Mouse (Mus musculus) forelimb bud, embryonic 11.5 days (tissue): ENCODE data around the gene Rab11b.

Experiments used
- DNase-seq: peaks from one replicate; pipeline ENCODE4 v3.0.0-alpha.2; 2012; ENCODE audit warnings: low read depth, low spot score

Rab11b gene

GRCm38 (mm10) chr17:33760255-33761165, at the start of gene Rab11b:
TSS of gene Rab11b (minus strand) at chr17:33760530.
- peak; percentile 100 for DNase-seq

DNA sequence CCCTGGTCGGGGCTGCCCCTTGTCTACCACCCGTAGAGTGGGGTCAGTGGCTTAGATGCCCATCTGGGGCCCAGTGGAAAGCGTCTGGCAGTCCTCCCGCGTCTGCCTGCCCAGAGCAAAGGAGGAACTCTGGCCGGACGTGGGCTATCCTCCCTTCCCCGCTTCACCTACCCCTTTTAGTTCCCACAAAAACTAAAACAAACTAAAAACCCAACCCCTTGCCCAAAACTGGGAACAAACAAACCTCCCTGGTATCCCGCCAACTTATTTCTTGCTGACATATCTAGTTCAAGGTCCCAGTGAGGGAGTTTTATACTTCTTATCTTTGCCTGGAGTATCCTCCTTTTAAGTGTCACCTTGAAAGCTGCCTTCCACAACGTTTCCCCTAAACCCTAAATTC, 47.9 kb upstream of the Rab11b start:
- no peak for DNase-seq

- DNase-seq, result no peak
Measured at GRCm38 (mm10) chr17:33807181-33807888, 47.0 kb upstream of the Rab11b start.

GRCm38 (mm10) chr17:33804745-33805144, 44.4 kb upstream of the Rab11b start:
- no peak for DNase-seq

GRCm38 (mm10) chr17:33804205-33804604, 43.9 kb upstream of the Rab11b start:
- DNase-seq, result no peak

DNA sequence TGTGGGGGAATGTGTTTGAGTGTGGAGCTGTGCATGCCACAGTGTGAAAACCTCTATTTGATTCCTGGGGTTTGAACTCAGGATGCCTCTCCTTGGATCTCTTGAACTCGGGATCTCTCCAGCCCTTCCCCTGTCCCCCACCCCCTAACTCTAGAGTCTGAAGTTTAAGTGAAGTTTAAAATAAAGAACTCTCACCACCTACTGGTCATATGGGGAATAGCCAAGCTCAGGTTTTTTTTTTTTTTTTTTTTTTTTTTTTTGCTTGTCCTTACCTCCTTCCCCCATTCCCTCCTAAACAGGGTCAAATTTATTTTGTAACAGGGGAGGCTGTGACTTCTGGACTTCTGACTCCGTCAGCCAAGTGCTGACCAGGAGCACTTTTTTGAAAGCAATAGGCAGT, 41.9 kb upstream of the Rab11b start:
- no peak for DNase-seq

DNA sequence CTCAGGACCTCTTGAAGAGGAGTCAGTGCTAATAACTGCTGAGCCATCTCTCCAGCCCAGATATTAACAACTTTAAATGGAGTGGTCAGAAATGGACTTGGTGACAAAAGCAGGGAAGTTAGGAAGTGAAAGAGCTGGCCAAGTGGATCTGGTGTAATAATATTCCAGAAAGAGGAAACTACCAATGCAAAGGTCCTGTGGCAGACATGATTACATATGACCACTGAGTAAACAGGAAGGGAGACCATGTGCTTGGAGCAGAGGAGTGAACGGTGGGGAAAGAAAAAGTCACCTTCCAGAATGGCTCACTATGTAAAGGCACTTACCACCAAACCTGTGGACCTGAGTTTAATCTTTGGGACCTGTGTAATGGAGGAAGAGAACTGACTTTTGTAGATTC, 38.9 kb upstream of the Rab11b start:
- no peak for DNase-seq

DNA sequence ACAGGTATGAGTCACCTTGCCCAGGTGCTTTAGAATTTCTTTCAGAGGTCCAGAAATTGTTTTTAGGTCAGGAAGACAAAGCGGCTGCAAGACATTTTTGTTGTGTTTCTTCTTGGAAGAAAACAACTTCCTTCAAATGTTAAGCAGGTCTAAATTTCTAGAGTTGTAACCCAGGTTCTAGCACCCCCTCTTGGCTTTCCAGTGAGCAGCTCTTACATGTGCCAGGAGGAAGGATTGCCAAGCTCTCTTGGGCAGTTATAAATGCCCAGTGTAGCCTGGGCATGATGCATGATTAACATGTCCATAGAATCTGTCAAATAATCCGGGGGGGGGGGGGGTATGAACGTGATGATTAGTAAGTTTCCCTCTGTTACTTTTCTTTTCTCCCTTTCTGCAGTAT, 38.0 kb upstream of the Rab11b start:
- DNase-seq, result no peak

- DNase-seq, result no peak
Measured at GRCm38 (mm10) chr17:33788732-33789131, 28.4 kb upstream of the Rab11b start.

GRCm38 (mm10) chr17:33786375-33786774, 26.0 kb upstream of the Rab11b start:
- no peak for DNase-seq

DNA sequence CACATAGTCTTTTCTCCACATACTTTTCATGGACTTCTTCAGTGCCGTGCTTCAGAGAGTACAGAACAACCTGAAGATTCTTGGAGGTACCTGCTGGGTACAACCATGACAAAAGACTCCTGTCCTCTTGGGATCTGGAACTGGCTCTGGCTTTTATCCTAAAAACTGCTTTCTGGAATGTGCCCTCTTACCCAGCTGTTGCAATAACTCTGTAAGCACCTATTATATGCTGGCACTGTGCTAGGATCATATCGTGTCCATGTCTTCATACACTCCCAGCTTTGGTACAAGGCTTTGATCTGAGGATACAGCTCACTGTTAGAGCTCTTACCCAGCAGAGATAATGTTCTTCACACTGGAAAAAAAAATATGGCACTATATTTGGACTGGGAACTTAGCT, 24.6 kb upstream of the Rab11b start:
- no peak for DNase-seq

DNA sequence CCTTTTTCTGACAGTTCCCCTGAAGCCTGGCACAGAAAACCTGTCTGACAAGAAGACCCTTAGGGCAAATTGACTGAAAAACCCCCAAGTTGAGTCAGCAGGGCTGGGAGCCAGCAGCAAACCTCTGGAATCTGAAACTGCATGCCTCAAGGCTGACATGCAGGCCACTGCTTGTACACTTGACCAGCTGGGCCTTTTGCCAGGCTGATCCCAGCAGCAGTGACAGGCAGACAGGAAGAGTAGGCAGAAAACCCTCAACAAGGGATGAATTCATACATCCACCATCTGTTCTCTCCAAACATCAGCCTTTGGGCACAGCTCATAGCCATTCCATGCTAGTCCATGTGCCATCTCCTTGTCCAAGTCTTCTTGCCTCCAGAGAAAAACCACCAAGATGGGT, 23.1 kb upstream of the Rab11b start:
- peak; percentile 41 for DNase-seq

GRCm38 (mm10) chr17:33782067-33782466, 21.7 kb upstream of the Rab11b start:
- DNase-seq, result no peak

- peak; percentile 59 for DNase-seq
Measured at GRCm38 (mm10) chr17:33781124-33781977, 21.0 kb upstream of the Rab11b start, which contains the start of gene Angptl4. TSS of gene Angptl4 (minus strand) at chr17:33781830.

DNA sequence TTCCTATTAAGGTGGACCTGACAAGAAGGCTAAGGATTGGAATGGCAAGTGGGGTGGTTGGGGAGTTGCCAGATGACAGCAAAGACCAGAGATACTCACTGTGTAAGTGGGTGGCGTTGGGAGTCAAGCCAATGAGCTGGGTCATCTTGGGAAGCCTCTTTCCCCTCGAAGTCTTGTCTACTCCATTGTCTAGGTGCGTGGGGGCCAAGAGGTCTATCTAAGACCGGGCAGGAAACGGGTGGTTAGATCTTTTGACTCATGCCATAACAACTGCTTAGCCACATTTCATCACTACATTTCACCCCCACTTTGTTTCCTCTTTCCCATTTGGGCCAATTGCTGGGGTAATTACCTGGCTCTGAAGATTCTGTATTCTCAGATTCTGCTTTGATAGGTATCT, 20.1 kb upstream of the Rab11b start:
- DNase-seq, result no peak

DNA sequence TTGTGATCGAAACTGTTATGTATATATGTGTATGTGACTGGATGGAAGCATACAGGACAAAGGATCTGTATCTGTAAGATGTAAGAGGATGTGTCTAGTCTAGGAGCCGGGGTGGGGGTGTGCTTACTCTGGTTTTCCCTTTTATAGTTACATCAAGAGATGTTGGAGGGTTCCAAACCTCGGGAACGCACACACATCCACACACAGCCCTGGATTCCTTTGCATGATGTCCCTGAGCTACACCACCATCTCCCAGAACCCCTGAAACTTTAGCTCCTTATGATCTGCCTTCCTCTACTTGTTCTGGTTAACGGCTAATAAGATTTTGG, 19.6 kb upstream of the Rab11b start:
- DNase-seq, result no peak

DNA sequence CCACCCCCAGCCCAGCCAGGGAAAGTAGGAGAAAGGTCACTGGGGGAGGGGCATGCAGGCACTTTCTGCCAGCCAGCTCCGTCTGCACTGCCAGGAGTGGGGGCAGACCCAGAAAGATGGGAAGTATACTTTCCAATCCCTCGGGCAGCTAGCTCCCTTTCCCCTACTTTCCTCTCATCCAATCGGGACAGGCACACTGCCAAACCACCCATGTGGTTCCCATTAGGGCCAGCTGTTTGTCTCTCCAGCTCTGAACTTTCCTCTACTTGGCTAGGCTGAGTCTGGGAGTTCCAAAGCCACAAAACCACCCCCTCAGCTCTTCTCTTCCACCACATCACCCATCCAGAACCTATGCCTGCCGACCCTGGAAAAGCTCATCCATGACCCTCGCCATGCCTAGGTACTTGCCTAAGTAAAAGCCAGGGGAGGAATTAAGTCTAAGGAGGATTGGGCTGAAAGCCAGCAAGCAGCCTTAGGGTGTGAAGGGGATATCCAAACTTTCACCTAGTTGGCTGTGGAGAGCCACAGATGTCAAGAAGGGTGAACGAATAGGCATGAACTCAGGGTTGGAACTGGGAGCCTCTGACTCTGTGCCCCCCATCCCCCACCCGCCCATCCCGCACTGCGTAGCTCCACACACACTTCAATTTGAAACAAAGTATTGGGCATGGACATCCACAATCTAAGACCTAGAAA, 19.1 kb upstream of the Rab11b start:
- peak; percentile 94 for DNase-seq

DNA sequence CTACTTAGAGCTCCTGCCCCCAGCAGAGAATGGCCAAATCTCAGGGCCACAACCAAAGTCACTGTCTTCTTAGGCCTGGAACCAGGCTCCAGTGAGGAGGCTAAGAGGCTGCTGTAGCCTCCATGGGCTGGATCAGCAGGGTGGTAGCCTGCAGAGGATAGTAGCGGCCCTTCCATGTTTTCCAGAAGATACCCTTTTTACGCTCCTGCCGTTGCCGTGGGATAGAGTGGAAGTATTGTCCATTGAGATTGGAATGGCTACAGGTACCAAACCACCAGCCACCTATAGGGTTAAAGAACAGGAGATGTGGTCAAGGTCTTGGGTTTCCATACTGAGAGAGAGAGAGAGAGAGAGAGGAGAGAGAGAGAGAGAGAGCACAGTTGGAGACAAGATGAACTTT, 15.0 kb upstream of the Rab11b start:
- DNase-seq, result no peak

DNA sequence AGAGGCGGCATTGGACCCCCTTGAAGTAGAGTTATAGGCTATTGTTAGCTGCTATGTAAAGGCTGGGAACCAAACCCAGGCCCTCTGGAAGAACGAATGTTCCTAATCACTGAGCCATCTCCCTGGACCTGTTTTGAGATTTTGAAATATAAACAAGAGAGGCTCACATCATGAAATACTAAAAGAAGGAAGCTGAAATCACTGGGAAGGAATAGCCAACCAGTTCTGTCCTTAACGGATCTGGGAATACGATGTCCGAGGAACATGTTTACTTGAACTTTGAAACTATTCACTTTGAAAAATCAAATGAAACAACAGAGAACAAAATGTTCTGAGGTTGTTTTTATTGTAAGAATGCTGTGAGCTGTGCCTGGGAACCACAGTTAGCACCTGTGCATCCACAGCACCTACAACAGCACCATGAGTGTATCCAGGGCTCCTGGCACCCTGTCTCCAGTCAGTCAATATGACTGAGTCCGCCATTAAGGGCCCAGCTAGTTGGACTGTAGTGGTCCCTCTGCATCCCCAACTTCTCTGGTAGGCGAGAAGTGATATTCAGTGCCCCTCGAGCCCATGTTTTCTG, 14.3 kb upstream of the Rab11b start:
- DNase-seq, result no peak

DNA sequence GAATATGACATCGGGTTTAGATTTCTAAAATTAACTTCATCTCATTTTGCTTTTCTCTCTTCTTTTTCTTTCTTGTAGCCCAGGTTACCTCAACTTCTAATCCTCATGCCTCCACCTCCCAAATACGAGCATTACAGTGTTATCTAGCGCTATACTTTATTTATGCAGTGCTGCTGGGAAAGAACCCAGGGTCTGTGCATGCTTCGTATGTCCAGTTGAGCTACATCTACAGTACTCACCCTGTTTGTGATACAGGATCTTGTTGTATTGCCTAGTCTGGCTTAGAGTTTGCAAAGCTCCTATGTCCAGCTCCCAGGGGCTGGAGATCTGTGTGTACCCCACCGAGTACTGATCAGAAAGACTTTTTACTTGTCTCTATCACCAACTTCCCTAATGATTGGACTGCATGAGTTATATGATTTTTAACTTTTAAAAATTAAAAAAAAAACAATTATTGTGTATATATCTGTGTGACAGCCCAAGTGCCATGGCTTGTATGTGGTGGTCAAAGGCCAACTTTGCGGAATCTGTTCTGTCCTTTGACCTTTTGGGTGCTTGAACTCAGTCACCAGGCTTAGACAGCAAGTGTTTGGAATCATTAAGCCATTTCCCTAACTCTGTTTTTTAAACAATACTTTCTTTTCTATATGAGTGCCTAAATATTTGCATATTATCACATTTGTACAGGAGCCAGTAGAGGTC, 13.7 kb upstream of the Rab11b start:
- no peak for DNase-seq
